Mouse (Mus musculus): Measurements from ENCODE around the gene Prkcd.
A peak's percentile ranks its signal among the peaks of the same experiment; 100 is the strongest.

Prkcd gene

GRCm38 (mm10) chr14:30575791-30576190 lies 50.2 kb downstream of the Prkcd start:
- DNase-seq (ENCODE audit: low read depth, low spot score): no peak

GRCm38 (mm10) chr14:30573983-30574584 lies 51.9 kb downstream of the Prkcd start:
- no peak for DNase-seq (ENCODE audit: low read depth, low spot score)

GRCm38 (mm10) chr14:30573235-30573634 lies 52.8 kb downstream of the Prkcd start:
- no peak for DNase-seq (ENCODE audit: low read depth, low spot score)

- no peak for DNase-seq (ENCODE audit: low read depth, low spot score)
These were observed 53.8 kb downstream of the Prkcd start for GRCm38 (mm10) chr14:30572253-30572652.

GRCm38 (mm10) chr14:30570303-30570702 lies 55.7 kb downstream of the Prkcd start:
- no peak for DNase-seq (ENCODE audit: low read depth, low spot score)

GRCm38 (mm10) chr14:30568016-30568415 lies 58.0 kb downstream of the Prkcd start:
- no peak for DNase-seq (ENCODE audit: low read depth, low spot score)

- DNase-seq (ENCODE audit: low read depth, low spot score): no peak
These were observed 59.7 kb downstream of the Prkcd start for GRCm38 (mm10) chr14:30566317-30566716.

- DNase-seq (ENCODE audit: low read depth, low spot score): peak; percentile 31
These were observed 61.6 kb downstream of the Prkcd start for GRCm38 (mm10) chr14:30564451-30564850.

GRCm38 (mm10) chr14:30562343-30562742 lies 63.7 kb downstream of the Prkcd start:
- no peak for DNase-seq (ENCODE audit: low read depth, low spot score)

GRCm38 (mm10) chr14:30561470-30562187 lies 64.4 kb downstream of the Prkcd start:
- DNase-seq (ENCODE audit: low read depth, low spot score): no peak

- DNase-seq (ENCODE audit: low read depth, low spot score): no peak
These were observed 65.1 kb downstream of the Prkcd start for GRCm38 (mm10) chr14:30560803-30561389.

- no peak for DNase-seq (ENCODE audit: low read depth, low spot score)
These were observed 66.6 kb downstream of the Prkcd start for GRCm38 (mm10) chr14:30559321-30559850.

- no peak for DNase-seq (ENCODE audit: low read depth, low spot score)
These were observed 68.3 kb downstream of the Prkcd start for GRCm38 (mm10) chr14:30557730-30558129.

GRCm38 (mm10) chr14:30556651-30557050 lies 69.4 kb downstream of the Prkcd start:
- DNase-seq (ENCODE audit: low read depth, low spot score): no peak

GRCm38 (mm10) chr14:30553185-30553584 lies 72.8 kb downstream of the Prkcd start:
- DNase-seq (ENCODE audit: low read depth, low spot score): no peak

GRCm38 (mm10) chr14:30551981-30552380 lies 74.0 kb downstream of the Prkcd start:
- no peak for DNase-seq (ENCODE audit: low read depth, low spot score)

- no peak for DNase-seq (ENCODE audit: low read depth, low spot score)
These were observed 74.5 kb downstream of the Prkcd start for GRCm38 (mm10) chr14:30551509-30551908.

- no peak for DNase-seq (ENCODE audit: low read depth, low spot score)
These were observed 75.6 kb downstream of the Prkcd start for GRCm38 (mm10) chr14:30550232-30551070.

GRCm38 (mm10) chr14:30549777-30550149 lies 76.2 kb downstream of the Prkcd start:
- DNase-seq (ENCODE audit: low read depth, low spot score): no peak

GRCm38 (mm10) chr14:30548965-30549776 lies 76.8 kb downstream of the Prkcd start:
- peak; percentile 76 for DNase-seq (ENCODE audit: low read depth, low spot score)

- DNase-seq (ENCODE audit: low read depth, low spot score): no peak
These were observed 77.8 kb downstream of the Prkcd start, which contains the start of gene Tkt for GRCm38 (mm10) chr14:30548131-30548720. Gene Tkt, plus strand, starts transcription at chr14:30548359.
